Mouse (Mus musculus): Measurements from ENCODE around the gene Trio. TPM values are rescaled to one million over a fixed set of nuclear protein-coding genes. Genes with fewer than 3 reads are reported as not detected.

Trio gene
- total and polyA plus RNA-seq, 3 experiments = 0.66 TPM; not detected in 2

DNA sequence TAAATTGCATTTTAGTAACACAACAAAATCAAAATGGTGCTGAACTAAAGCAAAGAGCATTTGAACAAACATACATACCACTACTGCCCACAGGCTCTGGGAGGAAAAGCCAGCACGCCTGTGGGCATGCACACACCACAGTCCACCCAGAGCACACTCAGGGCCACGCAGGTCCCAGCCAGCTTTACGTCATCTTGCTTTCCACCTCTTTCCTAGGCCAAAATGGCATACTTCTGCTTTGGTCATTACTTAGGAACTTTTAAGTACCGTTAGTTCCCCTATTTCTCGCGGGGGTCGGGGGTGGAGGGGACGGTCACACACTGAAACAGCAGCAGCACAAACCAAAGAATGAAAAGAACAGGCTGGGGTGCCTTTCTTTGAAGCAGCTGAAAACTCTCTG, 242.6 kb downstream of the Trio start:
- Histone ChIP-seq H3K4me3 (ENCODE audit: low read depth, low read length) (no peak overlapping the region), H3K27me3 (ENCODE audit: insufficient read depth, low read length) (no peaks in the 10 kb centered on the region), H3K4me1 (ENCODE audit: insufficient read depth, low read depth, low read length) (no peaks in the 10 kb centered on the region), H3K36me3 (replicated peaks) (no peaks in the 10 kb centered on the region), H3K9me3 (replicated peaks) (peaks cover 19% of the 10 kb centered on the region)
- DNase-seq (ENCODE audit: low spot score) = no peak
- TF ChIP-seq GATA1 (IDR thresholded peaks at IDR 0.05; ENCODE audit: borderline replicate concordance, low read length) (no peak), TAL1 (conservative IDR thresholded peaks at IDR 0.05; ENCODE audit: low read depth, low read length) (no peak), POLR2AphosphoS5 (IDR thresholded peaks at IDR 0.05; ENCODE audit: insufficient replicate concordance, low read depth, low read length) (no peak), GATA2 (IDR thresholded peaks at IDR 0.05; ENCODE audit: borderline replicate concordance, low read depth, low read length) (no peak), CTCF (IDR thresholded peaks at IDR 0.05; ENCODE audit: low read depth, low read length) (no peak)
- no peak for ATAC-seq (ENCODE audit: extremely low read depth, insufficient number of reproducible peaks, low FRiP score, poor library complexity, severe bottlenecking)

DNA sequence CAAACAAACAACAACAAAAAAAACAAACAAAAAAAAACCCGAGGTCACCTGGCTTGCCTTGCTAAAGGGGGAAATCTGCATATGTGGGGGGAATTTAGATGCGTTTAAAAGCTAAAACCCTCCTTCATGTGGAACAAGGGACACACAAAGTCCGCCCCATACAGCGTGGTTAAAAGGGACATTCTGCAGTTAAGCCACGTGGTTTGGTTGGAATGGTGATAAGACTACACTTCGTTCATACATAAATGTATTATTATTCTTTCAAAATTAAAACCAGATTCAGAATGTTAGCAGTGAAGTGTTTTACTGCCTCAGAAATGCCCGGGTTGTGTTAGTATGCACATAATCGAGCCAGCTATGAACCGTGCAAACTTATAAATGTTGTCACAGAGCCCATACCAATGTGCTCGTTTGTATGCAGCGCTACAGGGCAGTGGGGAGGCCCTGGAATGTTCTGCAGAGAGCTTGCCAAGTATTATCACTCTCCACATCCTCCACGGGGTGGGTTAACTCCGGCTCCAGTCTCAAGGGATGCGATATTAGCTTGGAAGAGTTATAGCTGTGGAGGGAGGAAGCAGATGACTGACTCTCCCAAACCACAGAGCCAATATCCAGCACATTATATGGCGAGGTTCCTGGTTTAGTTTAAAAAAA, 243.1 kb downstream of the Trio start:
- no peaks in the 10 kb centered on the region for H3K4me1 ChIP-seq (ENCODE audit: insufficient read depth, low read depth, low read length)
- H3K36me3 ChIP-seq (replicated peaks) = no peaks in the 10 kb centered on the region
- TF ChIP-seq POLR2AphosphoS5 (IDR thresholded peaks at IDR 0.05; ENCODE audit: insufficient replicate concordance, low read depth, low read length) = no peak
- TF ChIP-seq GATA2 (IDR thresholded peaks at IDR 0.05; ENCODE audit: borderline replicate concordance, low read depth, low read length) = no peak
- no peak for TF ChIP-seq TAL1 (conservative IDR thresholded peaks at IDR 0.05; ENCODE audit: low read depth, low read length)
- TF ChIP-seq CTCF (IDR thresholded peaks at IDR 0.05; ENCODE audit: low read depth, low read length) = no peak
- TF ChIP-seq GATA1 (IDR thresholded peaks at IDR 0.05; ENCODE audit: borderline replicate concordance, low read length) = no peak
- ATAC-seq (ENCODE audit: extremely low read depth, insufficient number of reproducible peaks, low FRiP score, poor library complexity, severe bottlenecking) = no peak
- H3K27me3 ChIP-seq (ENCODE audit: insufficient read depth, low read length) = no peaks in the 10 kb centered on the region
- no peak overlapping the region for H3K4me3 ChIP-seq (ENCODE audit: low read depth, low read length)
- DNase-seq (ENCODE audit: low spot score) = no peak
- H3K9me3 ChIP-seq (replicated peaks) = peaks cover 16% of the 10 kb centered on the region

DNA sequence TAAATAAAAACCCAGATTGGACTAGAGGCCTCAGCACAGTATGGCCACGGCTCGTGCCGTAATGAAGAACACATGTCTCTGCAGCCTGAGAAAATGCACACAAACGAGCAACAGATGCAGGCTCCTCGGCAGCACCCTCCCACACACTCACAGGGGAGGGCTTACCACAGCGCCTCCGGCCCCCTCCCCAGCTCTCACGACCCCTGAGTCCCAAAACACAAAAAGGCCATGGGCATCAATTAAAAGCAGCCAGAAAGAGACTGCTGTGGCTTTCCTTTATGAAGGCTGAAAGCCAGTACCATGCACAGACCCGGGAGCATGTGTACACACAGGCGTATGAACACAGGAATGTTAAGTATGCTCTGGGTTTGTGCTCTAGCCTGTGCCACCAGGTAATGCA, 245.8 kb downstream of the Trio start:
- DNase-seq (ENCODE audit: low spot score) = no peak
- Histone ChIP-seq H3K36me3 (replicated peaks) (no peaks in the 10 kb centered on the region), H3K27me3 (ENCODE audit: insufficient read depth, low read length) (no peaks in the 10 kb centered on the region), H3K4me1 (ENCODE audit: insufficient read depth, low read depth, low read length) (no peaks in the 10 kb centered on the region), H3K9me3 (replicated peaks) (peaks cover 15% of the 10 kb centered on the region), H3K4me3 (ENCODE audit: low read depth, low read length) (no peak overlapping the region)
- ATAC-seq (ENCODE audit: extremely low read depth, insufficient number of reproducible peaks, low FRiP score, poor library complexity, severe bottlenecking) = no peak
- TF ChIP-seq TAL1 (conservative IDR thresholded peaks at IDR 0.05; ENCODE audit: low read depth, low read length) = no peak
- TF ChIP-seq POLR2AphosphoS5 (IDR thresholded peaks at IDR 0.05; ENCODE audit: insufficient replicate concordance, low read depth, low read length) = no peak
- no peak for TF ChIP-seq GATA1 (IDR thresholded peaks at IDR 0.05; ENCODE audit: borderline replicate concordance, low read length)
- no peak for TF ChIP-seq CTCF (IDR thresholded peaks at IDR 0.05; ENCODE audit: low read depth, low read length)
- no peak for TF ChIP-seq GATA2 (IDR thresholded peaks at IDR 0.05; ENCODE audit: borderline replicate concordance, low read depth, low read length)

DNA sequence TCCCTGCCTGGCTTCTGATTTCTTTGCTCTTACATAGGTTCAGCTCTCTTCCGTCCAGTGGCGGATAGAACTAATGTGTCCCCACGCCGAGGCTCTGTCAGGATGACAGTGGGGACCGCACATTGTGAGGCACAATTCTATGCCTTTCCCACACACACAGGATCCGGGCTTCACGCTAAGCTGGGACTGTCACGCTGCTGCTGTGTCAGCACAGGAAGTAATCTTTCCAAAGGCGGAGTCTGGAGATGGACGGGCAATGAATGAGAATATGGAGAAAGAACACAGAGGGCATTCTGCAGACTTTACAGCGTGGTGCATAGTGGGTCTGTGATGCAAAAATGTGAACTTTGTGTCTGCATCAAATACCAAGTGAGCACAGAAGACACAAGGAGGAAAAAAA, 246.2 kb downstream of the Trio start:
- peaks cover 15% of the 10 kb centered on the region for H3K9me3 ChIP-seq (replicated peaks)
- ATAC-seq (ENCODE audit: extremely low read depth, insufficient number of reproducible peaks, low FRiP score, poor library complexity, severe bottlenecking) = no peak
- DNase-seq (ENCODE audit: low spot score) = no peak
- no peaks in the 10 kb centered on the region for H3K36me3 ChIP-seq (replicated peaks)
- H3K27me3 ChIP-seq (ENCODE audit: insufficient read depth, low read length) = no peaks in the 10 kb centered on the region
- H3K4me1 ChIP-seq (ENCODE audit: insufficient read depth, low read depth, low read length) = no peaks in the 10 kb centered on the region
- no peak overlapping the region for H3K4me3 ChIP-seq (ENCODE audit: low read depth, low read length)
- no peak for TF ChIP-seq CTCF (IDR thresholded peaks at IDR 0.05; ENCODE audit: low read depth, low read length)
- no peak for TF ChIP-seq GATA1 (IDR thresholded peaks at IDR 0.05; ENCODE audit: borderline replicate concordance, low read length)
- no peak for TF ChIP-seq POLR2AphosphoS5 (IDR thresholded peaks at IDR 0.05; ENCODE audit: insufficient replicate concordance, low read depth, low read length)
- no peak for TF ChIP-seq GATA2 (IDR thresholded peaks at IDR 0.05; ENCODE audit: borderline replicate concordance, low read depth, low read length)
- no peak for TF ChIP-seq TAL1 (conservative IDR thresholded peaks at IDR 0.05; ENCODE audit: low read depth, low read length)

DNA sequence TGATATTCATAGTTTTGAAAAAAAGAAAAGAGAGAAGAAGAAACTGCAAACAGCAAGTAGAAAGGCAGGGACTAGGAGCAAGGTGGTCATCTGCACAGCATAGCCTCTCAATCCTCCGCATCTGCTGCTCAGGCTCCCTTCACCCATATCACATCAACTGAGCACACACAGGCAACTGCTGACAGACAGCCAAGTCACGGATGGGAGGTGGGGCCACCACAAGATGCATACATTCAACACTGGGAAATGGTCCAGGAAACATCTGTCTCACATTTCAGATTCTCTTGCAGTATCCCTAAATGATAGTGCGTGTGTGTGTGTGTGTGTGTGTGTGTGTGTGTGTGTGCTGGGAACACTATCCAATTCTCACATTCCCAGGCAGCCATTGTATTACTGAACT, 247.4 kb downstream of the Trio start:
- DNase-seq (ENCODE audit: low spot score) = no peak
- Histone ChIP-seq H3K4me1 (ENCODE audit: insufficient read depth, low read depth, low read length) (no peaks in the 10 kb centered on the region), H3K27me3 (ENCODE audit: insufficient read depth, low read length) (no peaks in the 10 kb centered on the region), H3K9me3 (replicated peaks) (peaks cover 22% of the 10 kb centered on the region), H3K36me3 (replicated peaks) (no peaks in the 10 kb centered on the region), H3K4me3 (ENCODE audit: low read depth, low read length) (no peak overlapping the region)
- ATAC-seq (ENCODE audit: extremely low read depth, insufficient number of reproducible peaks, low FRiP score, poor library complexity, severe bottlenecking) = no peak
- TF ChIP-seq GATA2 (IDR thresholded peaks at IDR 0.05; ENCODE audit: borderline replicate concordance, low read depth, low read length) = no peak

DNA sequence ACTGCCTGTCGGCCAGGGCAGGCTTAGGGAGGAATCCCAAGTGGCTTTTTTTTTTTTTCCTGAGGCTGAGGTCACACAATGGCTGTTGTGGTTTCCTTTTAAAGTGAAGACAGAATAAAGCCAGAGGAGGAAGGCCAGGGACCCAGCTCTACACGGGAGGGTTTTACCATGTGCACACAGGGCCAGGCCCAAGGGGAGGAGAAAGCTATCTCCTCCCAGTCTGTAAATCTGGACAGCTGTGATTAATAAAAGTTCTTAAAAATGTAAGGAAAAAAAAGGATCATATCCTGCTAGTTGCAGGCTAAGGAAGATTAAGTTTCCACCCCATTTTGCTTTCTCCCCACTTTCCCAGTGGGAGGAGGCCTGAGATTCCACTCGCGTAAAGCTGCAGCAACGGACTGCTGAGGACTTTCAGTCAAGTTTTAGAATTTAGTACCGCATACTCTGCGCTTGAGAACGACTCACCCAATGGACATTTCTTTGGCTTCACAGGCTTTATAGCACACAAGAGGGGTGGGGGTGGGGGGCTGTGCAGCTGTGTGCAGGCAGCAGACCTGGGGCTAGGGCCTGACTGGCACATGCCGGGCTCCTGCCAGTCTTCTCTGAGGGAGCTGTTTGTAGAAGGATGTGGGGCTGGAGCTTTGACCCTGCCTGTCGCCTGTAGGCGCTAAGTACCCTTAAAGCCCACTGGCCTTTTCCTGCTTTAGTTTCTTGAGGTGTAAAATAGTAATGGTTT, 248.0 kb downstream of the Trio start:
- H3K27me3 ChIP-seq (ENCODE audit: insufficient read depth, low read length) = no peaks in the 10 kb centered on the region
- H3K9me3 ChIP-seq (replicated peaks) = peaks cover 23% of the 10 kb centered on the region
- no peak for ATAC-seq (ENCODE audit: extremely low read depth, insufficient number of reproducible peaks, low FRiP score, poor library complexity, severe bottlenecking)

More for the DNA sequence above, 248.0 kb downstream of the Trio start:
- H3K36me3 ChIP-seq (replicated peaks) = no peaks in the 10 kb centered on the region
- no peaks in the 10 kb centered on the region for H3K4me1 ChIP-seq (ENCODE audit: insufficient read depth, low read depth, low read length)
- TF ChIP-seq POLR2AphosphoS5 (IDR thresholded peaks at IDR 0.05; ENCODE audit: insufficient replicate concordance, low read depth, low read length) (no peak), GATA1 (IDR thresholded peaks at IDR 0.05; ENCODE audit: borderline replicate concordance, low read length) (no peak), CTCF (IDR thresholded peaks at IDR 0.05; ENCODE audit: low read depth, low read length) (no peak), GATA2 (IDR thresholded peaks at IDR 0.05; ENCODE audit: borderline replicate concordance, low read depth, low read length) (no peak), TAL1 (conservative IDR thresholded peaks at IDR 0.05; ENCODE audit: low read depth, low read length) (no peak)
- DNase-seq (ENCODE audit: low spot score) = no peak
- H3K4me3 ChIP-seq (ENCODE audit: low read depth, low read length) = no peak overlapping the region

Data from G1E (cell line).